Mouse (Mus musculus) cortical plate, adult 2 months (tissue): ENCODE measurements around the gene Tbc1d2. TPM values are rescaled to one million over a fixed set of nuclear protein-coding genes. Genes with fewer than 3 reads are reported as not detected.

Experiments
- H3K27ac ChIP-seq: fragments of 200-500 bp; 2 replicates; pipeline ENCODE4 v1.5.1; 2012; ENCODE audit warnings: low read length, control low read depth, inconsistent platforms; ENCODE audit not compliant: insufficient read depth
- H3K4me1 ChIP-seq: fragments of 200-500 bp; 2 replicates; pipeline ENCODE4 v1.6.1; 2011; ENCODE audit warnings: low read length; ENCODE audit not compliant: control insufficient read depth, insufficient read depth
- H3K4me3 ChIP-seq: fragments of 200-500 bp; 2 replicates; pipeline ENCODE4 v1.5.1; 2011; ENCODE audit warnings: mild to moderate bottlenecking, low read length, control low read depth; ENCODE audit not compliant: insufficient read depth
- CTCF ChIP-seq: fragments of 200-500 bp; IDR thresholded peaks from 2 replicates; pipeline ENCODE4 v1.5.1; 2011; ENCODE audit warnings: mild to moderate bottlenecking, control low read depth, low read length; ENCODE audit not compliant: insufficient read depth; ENCODE audit errors: extremely low read depth
- POLR2A ChIP-seq: fragments of 200-500 bp; IDR thresholded peaks from 2 replicates; pipeline ENCODE4 v1.6.1; 2011; ENCODE audit warnings: mild to moderate bottlenecking, low read length, control low read depth; ENCODE audit not compliant: insufficient read depth; ENCODE audit errors: extremely low read depth
- polyA plus RNA-seq: library from polyadenylated mRNA; depleted of rRNA; stranded (reverse); fragments of >200 nt; gene quantifications from 2 replicates; pipeline ENCODE4 v1.2.3, GENCODE M21; 2012

Tbc1d2 gene
- polyA plus RNA-seq, 1 experiment, result 5.6 TPM

GRCm38 (mm10) chr4:46597286-46597961 is 52.6 kb downstream of the Tbc1d2 start:
- TF ChIP-seq CTCF (no peak), POLR2A (no peak)
- no peak overlapping the region for H3K4me3 ChIP-seq
- H3K4me1 ChIP-seq, result no peaks in the 10 kb centered on the region
- no peak overlapping the region for H3K27ac ChIP-seq

GRCm38 (mm10) chr4:46596398-46596797 is 53.6 kb downstream of the Tbc1d2 start:
- H3K4me1 ChIP-seq, result no peaks in the 10 kb centered on the region
- H3K27ac ChIP-seq, result no peak overlapping the region
- TF ChIP-seq POLR2A (no peak), CTCF (no peak)
- no peak overlapping the region for H3K4me3 ChIP-seq

GRCm38 (mm10) chr4:46594131-46594530 is 55.9 kb downstream of the Tbc1d2 start:
- Histone ChIP-seq H3K4me3 (no peak overlapping the region), H3K4me1 (no peaks in the 10 kb centered on the region), H3K27ac (no peak overlapping the region)
- no peak for TF ChIP-seq CTCF
- TF ChIP-seq POLR2A, result no peak

- Histone ChIP-seq H3K27ac (no peak overlapping the region), H3K4me3 (no peak overlapping the region), H3K4me1 (no peaks in the 10 kb centered on the region)
- no peak for TF ChIP-seq POLR2A
- no peak for TF ChIP-seq CTCF
Observed at GRCm38 (mm10) chr4:46593472-46593871, 56.5 kb downstream of the Tbc1d2 start.

- Histone ChIP-seq H3K4me3 (no peak overlapping the region), H3K4me1 (no peaks in the 10 kb centered on the region), H3K27ac (no peak overlapping the region)
- no peak for TF ChIP-seq POLR2A
- no peak for TF ChIP-seq CTCF
Observed at GRCm38 (mm10) chr4:46591833-46592520, 58.0 kb downstream of the Tbc1d2 start.

GRCm38 (mm10) chr4:46590810-46591209 is 59.2 kb downstream of the Tbc1d2 start:
- Histone ChIP-seq H3K27ac (no peak overlapping the region), H3K4me1 (no peaks in the 10 kb centered on the region)

GRCm38 (mm10) chr4:46589946-46590684 is 59.9 kb downstream of the Tbc1d2 start:
- no peak overlapping the region for H3K4me3 ChIP-seq
- H3K27ac ChIP-seq, result no peak overlapping the region
- no peak for TF ChIP-seq POLR2A
- no peak for TF ChIP-seq CTCF
- H3K4me1 ChIP-seq, result no peaks in the 10 kb centered on the region

More at GRCm38 (mm10) chr4:46590810-46591209, 59.2 kb downstream of the Tbc1d2 start:
- TF ChIP-seq POLR2A, result no peak
- no peak for TF ChIP-seq CTCF
- no peak overlapping the region for H3K4me3 ChIP-seq

GRCm38 (mm10) chr4:46589151-46589550 is 60.9 kb downstream of the Tbc1d2 start:
- no peak overlapping the region for H3K4me3 ChIP-seq
- H3K27ac ChIP-seq, result no peak overlapping the region
- no peaks in the 10 kb centered on the region for H3K4me1 ChIP-seq
- no peak for TF ChIP-seq POLR2A
- no peak for TF ChIP-seq CTCF

- Histone ChIP-seq H3K4me1 (no peaks in the 10 kb centered on the region), H3K27ac (no peak overlapping the region), H3K4me3 (no peak overlapping the region)
- TF ChIP-seq CTCF, result no peak
- no peak for TF ChIP-seq POLR2A
Observed at GRCm38 (mm10) chr4:46586473-46586872, 63.5 kb downstream of the Tbc1d2 start.
